Mouse (Mus musculus) brain, embryonic 18.5 days (tissue): ENCODE results near the gene Jtb.

ENCODE experiments used
- DNase-seq: peaks from one replicate; pipeline ENCODE4 v3.0.0-alpha.2; 2012; ENCODE audit warnings: low read depth, low spot score

Jtb gene

GRCm38 (mm10) chr3:90258521-90258920, 27.1 kb downstream of the Jtb start:
- no peak for DNase-seq

DNA sequence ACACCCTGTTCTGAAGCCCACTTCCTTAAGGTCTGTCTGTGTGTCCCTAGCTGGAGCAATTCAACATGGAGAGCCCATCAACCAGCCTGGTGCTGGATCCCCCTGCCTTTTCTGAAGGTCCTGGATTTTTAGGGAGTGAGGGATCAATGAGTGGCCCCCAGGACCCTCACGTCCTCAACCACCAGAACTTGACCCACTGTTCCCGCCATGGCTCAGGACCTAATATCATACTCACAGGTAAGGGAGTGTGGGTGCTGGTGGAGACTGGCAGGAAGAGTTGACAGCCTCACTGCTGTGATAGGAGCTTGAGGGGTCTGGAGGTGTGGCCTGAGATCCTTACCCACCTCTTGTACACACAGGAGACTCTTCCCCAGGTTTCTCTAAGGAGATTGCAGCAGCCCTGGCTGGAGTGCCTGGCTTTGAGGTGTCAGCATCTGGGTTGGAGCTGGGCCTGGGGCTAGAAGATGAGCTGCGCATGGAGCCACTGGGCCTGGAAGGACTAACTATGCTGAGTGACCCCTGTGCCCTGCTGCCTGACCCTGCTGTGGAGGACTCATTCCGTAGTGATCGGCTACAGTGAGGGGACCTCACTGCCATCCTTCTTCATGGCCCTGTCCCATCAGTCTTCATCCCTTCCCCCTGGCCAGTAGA, 31.8 kb downstream of the Jtb start:
- no peak for DNase-seq

DNA sequence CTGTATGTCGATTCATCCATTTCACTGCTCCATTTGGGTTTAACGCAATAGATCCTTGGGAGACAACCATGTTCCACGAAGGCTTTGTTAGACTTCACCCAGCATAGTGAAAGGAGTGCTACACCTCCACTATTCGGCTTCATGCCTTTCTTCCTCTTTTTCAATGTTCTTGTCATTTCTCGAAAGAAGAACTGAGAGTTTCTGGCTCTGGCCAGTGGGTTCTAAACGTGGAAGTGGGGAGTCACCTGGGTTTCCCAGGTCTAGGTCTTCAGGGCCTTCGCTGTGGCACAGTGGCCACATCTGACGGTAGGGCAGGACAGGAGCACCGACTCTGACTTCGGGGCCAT, 33.3 kb downstream of the Jtb start:
- DNase-seq, result no peak

GRCm38 (mm10) chr3:90265034-90265931, 33.9 kb downstream of the Jtb start, which contains the start of gene Dennd4b:
Dennd4b (plus strand) TSS chr3:90265185.
- no peak for DNase-seq

DNA sequence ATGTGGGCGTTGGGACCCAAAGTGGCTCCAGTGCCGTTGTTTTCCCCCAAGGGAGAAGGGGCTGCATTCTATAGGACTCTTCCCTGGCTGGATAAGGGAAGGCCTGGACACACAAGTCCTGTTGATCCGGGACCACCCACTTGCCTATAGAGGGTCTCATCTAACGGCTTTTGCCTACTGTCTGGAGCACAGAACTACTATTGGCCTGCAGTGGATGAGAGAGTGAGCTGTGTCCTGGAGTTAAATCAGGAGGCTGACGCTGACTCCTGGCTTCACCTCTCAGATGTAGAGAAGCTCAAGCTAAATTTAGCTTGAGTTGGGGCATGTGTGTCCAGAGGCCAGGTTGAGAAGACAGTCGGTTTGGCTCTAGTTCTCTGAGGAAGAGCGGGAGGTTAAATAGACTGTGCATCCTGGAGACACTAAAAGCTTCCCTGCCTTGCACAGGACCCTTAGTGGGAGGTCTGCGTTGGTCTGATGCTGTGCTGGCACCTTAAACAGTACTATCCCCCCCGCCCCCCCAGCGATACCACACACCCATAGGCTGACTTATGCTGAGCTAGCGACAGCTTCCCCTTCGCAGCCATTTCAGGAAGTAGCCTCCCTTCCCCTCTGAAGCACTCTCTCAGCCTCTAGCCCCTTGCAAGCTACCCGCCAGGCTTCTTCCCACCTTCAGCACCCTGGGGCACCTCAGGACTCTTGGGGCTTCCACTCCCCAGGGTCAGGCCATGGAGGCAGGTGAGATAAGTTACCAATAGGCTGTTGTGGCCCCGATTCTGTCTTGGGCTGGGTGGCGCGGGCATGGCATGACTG, 34.7 kb downstream of the Jtb start:
- DNase-seq, result no peak

DNA sequence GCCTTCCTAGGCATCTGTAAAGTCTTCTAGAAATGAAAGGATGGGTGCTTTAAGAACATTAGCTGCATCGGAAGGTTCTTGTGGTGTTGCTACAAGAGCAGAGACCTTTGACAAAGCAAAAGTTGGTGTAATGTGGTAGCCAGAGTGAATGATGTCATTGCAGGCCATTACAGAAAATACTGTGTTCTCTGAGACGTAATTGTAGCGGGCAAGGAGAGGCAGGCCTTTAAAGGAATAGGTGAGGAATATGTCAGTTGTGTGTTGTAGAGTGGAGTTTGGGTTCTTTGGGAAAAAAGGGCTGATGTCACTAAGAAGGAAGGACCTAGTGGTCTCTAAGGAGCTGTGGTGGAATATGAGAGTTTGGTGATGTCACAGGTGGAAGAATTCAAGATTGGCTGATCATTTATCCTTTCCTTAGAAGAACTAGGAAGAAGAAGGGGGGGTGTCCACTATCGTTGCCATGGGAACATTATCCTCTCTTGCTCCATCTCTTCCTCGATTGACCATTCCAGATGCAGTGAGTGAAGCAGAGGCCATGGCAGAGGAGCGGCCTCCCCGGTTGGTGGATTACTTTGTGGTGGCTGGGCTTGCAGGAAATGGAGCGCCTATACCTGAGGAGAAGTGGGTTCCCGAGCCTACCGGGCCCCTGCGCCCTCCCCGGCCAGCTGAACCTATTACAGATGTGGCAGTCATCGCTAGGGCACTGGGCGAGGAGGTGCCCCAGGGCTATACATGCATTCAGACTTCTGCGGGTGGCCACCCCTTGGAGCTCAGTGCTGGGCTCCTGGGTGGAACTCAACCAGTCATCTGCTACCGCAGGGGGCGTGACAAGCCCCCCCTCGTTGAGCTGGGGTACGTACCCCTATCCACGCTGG, 35.7 kb downstream of the Jtb start:
- no peak for DNase-seq

- no peak for DNase-seq
Observed at GRCm38 (mm10) chr3:90268190-90268589, 36.8 kb downstream of the Jtb start.

DNA sequence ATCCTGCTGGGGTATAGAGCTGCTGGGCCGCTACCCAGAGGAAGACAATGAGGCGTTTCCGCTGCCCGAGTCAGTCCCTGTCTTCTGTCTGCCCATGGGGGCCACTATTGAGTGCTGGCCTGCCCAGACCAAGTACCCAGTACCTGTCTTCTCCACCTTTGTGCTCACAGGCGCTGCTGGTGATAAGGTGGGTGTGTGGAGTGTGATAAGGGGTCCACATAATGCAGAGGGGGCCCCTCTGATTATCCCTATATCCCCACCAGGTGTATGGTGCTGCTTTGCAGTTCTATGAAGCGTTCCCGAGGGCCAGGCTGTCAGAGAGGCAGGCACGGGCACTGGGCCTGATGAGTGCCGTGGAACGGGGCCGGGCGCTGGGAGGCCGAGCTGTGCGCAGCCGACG, 37.6 kb downstream of the Jtb start:
- DNase-seq, result no peak

DNA sequence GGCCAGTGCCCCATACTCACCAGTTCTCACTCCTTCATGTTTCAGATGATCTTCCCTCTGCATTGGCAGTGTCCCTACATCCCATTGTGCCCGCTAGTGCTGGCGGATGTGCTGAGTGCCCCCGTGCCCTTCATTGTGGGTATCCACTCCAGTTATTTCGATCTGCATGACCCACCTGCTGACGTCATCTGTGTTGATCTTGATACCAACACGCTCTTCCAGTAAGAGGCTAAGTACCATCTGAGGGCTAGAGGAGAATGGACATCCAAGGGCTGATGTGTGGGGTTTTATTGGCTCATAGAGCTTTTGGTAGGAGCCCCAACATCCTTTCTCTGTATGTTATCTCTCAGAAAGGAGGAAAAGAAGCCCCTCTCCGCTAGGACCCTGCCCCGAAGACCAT, 39.4 kb downstream of the Jtb start:
- no peak for DNase-seq

DNA sequence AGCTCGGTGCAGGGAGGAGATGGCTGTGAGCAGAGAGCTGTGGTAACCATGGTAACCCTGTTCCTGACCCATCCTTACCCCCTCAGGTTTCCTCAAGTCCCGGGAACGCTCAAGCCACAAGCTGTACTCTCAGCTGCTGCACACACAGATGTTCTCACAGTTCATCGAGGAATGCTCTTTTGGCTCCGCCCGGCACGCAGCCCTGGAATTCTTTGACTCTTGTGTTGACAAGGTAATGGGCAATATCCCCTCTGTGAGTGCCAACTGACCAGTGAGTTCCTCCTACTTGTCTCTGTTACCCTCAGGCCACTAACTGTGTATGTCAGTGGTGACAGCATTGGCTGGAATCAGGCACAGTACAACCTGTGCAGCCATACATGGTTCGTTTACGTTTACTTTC, 40.8 kb downstream of the Jtb start:
- DNase-seq, result no peak

DNA sequence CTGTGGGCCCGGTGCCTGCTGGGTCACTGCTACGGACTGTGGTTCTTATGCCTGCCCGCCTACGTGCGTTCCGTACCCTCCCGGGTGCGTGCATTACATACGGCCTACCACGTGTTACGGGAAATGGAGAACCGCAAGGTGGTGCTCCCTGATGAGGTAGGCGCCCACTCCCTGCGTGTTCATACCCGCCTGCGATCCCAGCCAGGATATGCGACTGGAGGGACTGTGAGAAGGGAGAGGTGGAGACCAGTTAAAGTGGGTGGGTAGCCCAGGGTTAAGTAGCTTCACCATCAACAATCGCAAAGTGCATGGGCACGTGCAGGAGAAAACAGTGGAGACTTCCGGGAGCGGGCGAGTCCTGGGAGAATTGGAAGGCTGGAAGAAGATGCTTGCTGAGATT, 42.5 kb downstream of the Jtb start:
- no peak for DNase-seq

- DNase-seq, result no peak
Observed at GRCm38 (mm10) chr3:90275286-90275685, 43.9 kb downstream of the Jtb start.

DNA sequence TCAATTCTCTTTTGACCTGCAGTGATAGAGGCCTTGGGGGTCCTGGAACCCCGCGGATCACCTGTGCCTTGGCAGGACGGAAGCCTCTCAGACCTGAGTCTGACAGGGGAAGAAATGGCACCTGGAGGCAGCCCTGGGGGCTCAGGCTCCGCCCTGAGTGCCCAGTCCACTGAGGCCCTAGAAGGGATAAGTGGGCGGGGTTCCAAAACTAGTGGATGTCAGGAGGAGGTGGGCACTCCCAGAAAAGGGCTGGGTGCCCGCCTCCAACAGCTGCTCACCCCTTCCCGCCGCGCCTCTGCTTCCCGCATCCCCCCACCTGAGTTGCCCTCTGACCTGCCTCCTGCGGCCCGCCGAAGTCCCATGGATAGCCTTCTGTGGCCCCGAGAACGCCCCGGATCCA, 45.5 kb downstream of the Jtb start:
- no peak for DNase-seq

GRCm38 (mm10) chr3:90277793-90278192, 46.4 kb downstream of the Jtb start:
- DNase-seq, result no peak

- DNase-seq, result no peak
Observed at GRCm38 (mm10) chr3:90278211-90278610, 46.8 kb downstream of the Jtb start.

GRCm38 (mm10) chr3:90279216-90279615, 47.8 kb downstream of the Jtb start:
- DNase-seq, result no peak

- DNase-seq, result no peak
Observed at GRCm38 (mm10) chr3:90279743-90280142, 48.3 kb downstream of the Jtb start.

- DNase-seq, result no peak
Observed at GRCm38 (mm10) chr3:90280708-90281107, 49.3 kb downstream of the Jtb start.

DNA sequence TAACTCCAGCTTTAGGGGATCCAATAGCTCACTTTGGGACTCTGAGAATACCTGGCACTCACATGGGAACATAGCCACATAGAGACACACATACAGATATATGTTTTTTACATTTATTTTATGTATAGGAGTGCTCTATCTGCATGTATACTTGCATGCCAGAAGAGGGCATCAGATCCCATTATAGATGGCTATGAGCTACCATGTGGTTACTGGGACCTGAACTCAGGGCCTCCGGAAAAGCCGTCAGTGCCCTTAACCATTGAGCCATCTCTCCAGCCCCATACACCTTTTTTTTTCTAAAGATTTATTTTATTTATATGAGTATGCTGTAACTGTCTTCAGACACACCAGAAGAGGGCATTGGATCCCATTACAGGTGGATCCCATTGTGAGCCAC, 52.8 kb downstream of the Jtb start:
- no peak for DNase-seq
